Mouse (Mus musculus) neural tube, postnatal 0 days (tissue): ENCODE results near the gene Ugt2a3. TPM values are rescaled to one million over a fixed set of nuclear protein-coding genes. Genes with fewer than 3 reads are reported as not detected.

Experiments
- polyA plus RNA-seq: library from polyadenylated mRNA; unstranded; fragments of >200 nt; fragmentation: Nextera tagmentation; extraction: Ambion mirVana; gene quantifications from 2 replicates; pipeline ENCODE4 v1.2.1, GENCODE M21; 2015

Ugt2a3 gene
- polyA plus RNA-seq, result not detected in 2 replicates

GRCm38 (mm10) chr5:87336961-87337697 lies at the start of gene Ugt2a3:
Gene Ugt2a3, minus strand, starts transcription at chr5:87337195.

Other genes starting within 250 kb of the Ugt2a3 start
- not detected in 2 replicates for gene Ugt2b36, start 244.6 kb downstream of the Ugt2a3 start, polyA plus RNA-seq
- gene Ugt2b5, start 196.9 kb downstream of the Ugt2a3 start, polyA plus RNA-seq, result 0.10 TPM in 1 of 2 replicates, not detected in the other
- gene Ugt2b37, start 82.4 kb downstream of the Ugt2a3 start, polyA plus RNA-seq, result not detected in 2 replicates
- gene Ugt2b38, start 87.0 kb upstream of the Ugt2a3 start, polyA plus RNA-seq, result not detected in 2 replicates
- gene Ugt2a2, start 145.1 kb upstream of the Ugt2a3 start, polyA plus RNA-seq, result not detected in 2 replicates
- not detected in 2 replicates for gene Gm43638, start 149.6 kb upstream of the Ugt2a3 start, polyA plus RNA-seq
- gene Ugt2a1, start 153.7 kb upstream of the Ugt2a3 start, polyA plus RNA-seq, result not detected in 2 replicates
- gene Sult1b1, start 201.0 kb upstream of the Ugt2a3 start, polyA plus RNA-seq, result not detected in 2 replicates
- not detected in 2 replicates for gene Sult1d1, start 231.8 kb upstream of the Ugt2a3 start, polyA plus RNA-seq